Mouse (Mus musculus): ENCODE data around the gene Ppp2r2c. TPM values are rescaled to one million over a fixed set of nuclear protein-coding genes. Genes with fewer than 3 reads are reported as not detected.

Gene Ppp2r2c
- polyA plus RNA-seq (2015; fragmentation: Illumina TruSeq; extraction: RNeasy Lipid Tissue Mini Kit (QIAGEN cat#74804); ENCODE audit: insufficient read depth, low replicate concordance): not detected

GRCm38 (mm10) chr5:36868266-36869090 lies at the start of gene Ppp2r2c:
Gene Ppp2r2c, plus strand, starts transcription at chr5:36868513.

DNA sequence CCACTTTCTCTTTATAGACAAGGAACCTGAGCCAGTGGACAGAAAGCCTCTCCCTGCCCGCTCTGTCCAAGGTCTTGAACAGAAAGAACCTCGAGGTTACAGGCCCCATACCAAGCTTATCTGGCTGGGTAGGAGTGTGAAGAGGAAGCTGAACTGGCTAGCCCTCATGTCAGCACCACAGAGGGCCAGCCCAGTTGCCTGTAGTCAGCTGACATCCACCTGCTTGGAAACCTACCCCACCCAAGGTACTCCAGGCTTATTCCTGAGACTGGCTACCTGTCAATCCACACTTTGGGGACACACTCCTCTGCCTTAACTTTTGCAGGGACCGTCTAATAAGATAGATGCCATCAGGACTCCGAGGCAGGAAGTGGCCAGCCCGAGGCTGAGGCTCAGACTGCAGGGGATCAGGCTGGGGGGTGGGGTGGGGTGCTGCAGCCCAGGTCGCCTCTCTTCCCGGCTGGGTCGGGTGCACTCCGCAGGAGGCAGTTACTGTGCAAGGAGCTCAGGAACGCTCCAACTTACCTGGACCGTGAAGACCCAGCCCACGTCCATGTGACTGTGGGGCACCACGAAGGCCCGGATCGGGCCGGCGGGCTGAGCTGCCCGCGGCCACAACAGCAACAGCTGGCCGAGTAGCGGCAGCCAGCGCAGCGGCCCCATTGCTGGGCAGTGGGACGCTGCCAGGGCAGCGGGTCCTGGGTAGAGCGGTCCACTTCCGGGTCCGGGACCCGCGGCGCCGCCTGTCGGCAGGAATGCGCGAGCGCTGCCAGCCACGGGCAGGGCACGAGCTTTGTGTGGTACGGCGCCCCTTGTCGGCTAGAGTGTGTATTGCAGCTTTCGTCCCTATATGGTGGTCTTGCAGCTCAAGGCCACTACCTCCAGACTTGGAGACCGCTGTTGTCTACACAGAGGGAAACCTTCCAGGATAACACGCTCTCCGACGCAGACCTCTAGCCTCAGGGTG lies 38.1 kb upstream of the Ppp2r2c start, which contains the start of gene Man2b2:
TSS of gene Man2b2 (minus strand) at position 741 of the 967 bp plus-strand sequence.

DNA sequence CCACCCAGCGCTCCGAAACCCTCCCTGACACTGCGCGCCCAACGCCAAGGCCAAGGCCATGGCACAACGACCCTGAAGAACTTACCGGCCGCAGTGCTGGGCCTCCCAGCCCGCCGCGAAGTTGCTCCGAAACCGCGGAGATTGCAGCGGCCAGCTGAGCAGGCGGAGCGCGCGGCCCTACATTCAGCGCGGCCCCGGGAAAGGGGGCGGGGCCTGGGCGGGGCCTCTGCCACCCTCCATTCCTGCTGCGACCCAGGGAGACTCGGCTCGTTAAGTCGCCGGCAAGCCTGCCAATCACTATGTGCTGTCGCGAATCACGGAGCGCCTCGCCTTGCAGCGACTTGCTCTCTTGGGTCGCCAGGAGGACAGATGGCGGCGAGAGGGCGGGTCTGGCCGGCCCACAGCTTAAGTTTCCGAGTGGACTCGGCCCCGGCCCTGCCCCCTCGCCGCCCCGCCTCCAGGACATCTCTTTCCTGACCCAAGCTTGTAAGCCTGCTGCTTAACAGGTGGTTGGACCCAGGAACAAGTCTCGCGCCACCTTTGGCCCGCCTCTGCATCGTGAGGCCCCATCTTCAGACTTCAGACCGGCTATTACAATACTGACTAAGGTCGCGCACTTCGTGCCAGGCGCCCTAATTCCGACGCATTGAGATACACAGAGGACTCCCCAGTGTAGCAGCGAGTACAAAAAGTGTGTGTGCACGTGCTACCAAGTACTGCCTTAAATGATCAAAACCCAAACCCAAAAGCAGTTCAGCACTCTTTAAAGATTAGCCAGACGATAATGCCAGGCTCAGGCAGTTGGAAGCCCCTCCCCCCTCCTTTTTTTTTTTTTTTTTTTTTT lies 120.7 kb downstream of the Ppp2r2c start, which contains the start of gene Wfs1:
TSS of gene Wfs1 (minus strand) at position 425 of the 844 bp plus-strand sequence.

Other genes starting within 250 kb of the Ppp2r2c start
- gene D5Ertd579e, start 172.5 kb upstream of the Ppp2r2c start, polyA plus RNA-seq (2015; fragmentation: Illumina TruSeq; extraction: RNeasy Lipid Tissue Mini Kit (QIAGEN cat#74804); ENCODE audit: insufficient read depth, low replicate concordance): 36.3 TPM
- 13.2 TPM for gene Bloc1s4, start 119.9 kb upstream of the Ppp2r2c start, polyA plus RNA-seq (2015; fragmentation: Illumina TruSeq; extraction: RNeasy Lipid Tissue Mini Kit (QIAGEN cat#74804); ENCODE audit: insufficient read depth, low replicate concordance)
- 252 TPM for gene Mrfap1, start 71.7 kb upstream of the Ppp2r2c start, polyA plus RNA-seq (2015; fragmentation: Illumina TruSeq; extraction: RNeasy Lipid Tissue Mini Kit (QIAGEN cat#74804); ENCODE audit: insufficient read depth, low replicate concordance)
- 11.8 TPM for gene Man2b2, start 37.9 kb upstream of the Ppp2r2c start, polyA plus RNA-seq (2015; fragmentation: Illumina TruSeq; extraction: RNeasy Lipid Tissue Mini Kit (QIAGEN cat#74804); ENCODE audit: insufficient read depth, low replicate concordance)
- 2.8 TPM for gene Wfs1, start 120.7 kb downstream of the Ppp2r2c start, polyA plus RNA-seq (2015; fragmentation: Illumina TruSeq; extraction: RNeasy Lipid Tissue Mini Kit (QIAGEN cat#74804); ENCODE audit: insufficient read depth, low replicate concordance)
- 4.3 TPM for gene Gm1043, start 216.9 kb downstream of the Ppp2r2c start, polyA plus RNA-seq (2015; fragmentation: Illumina TruSeq; extraction: RNeasy Lipid Tissue Mini Kit (QIAGEN cat#74804); ENCODE audit: insufficient read depth, low replicate concordance)